Mouse (Mus musculus) forebrain, embryonic 12.5 days (tissue): Measurements from ENCODE around the gene Mlip. TPM values are rescaled to one million over a fixed set of nuclear protein-coding genes. Genes with fewer than 3 reads are reported as not detected.

ENCODE experiments used
- ATAC-seq: fragments of 200-750 bp; cut with Nextera tagmentation; 2 replicates; pipeline ENCODE4 v1.8.0; 2017; ENCODE audit warnings: moderate TSS enrichment; ENCODE audit not compliant: low FRiP score
- H3K27ac ChIP-seq: fragments of 300-500 bp; sonication (generic); 2 replicates; pipeline ENCODE4 v1.5.1; 2016; ENCODE audit warnings: mild to moderate bottlenecking
- H3K27me3 ChIP-seq: fragments of 300-500 bp; sonication (generic); 2 replicates; pipeline ENCODE4 v1.6.1; 2016; ENCODE audit warnings: mild to moderate bottlenecking
- H3K36me3 ChIP-seq: fragments of 300-500 bp; sonication (generic); replicated peaks from 2 replicates; pipeline ENCODE4 v1.6.1; 2016; ENCODE audit warnings: mild to moderate bottlenecking
- H3K4me1 ChIP-seq: fragments of 300-500 bp; sonication (generic); 2 replicates; pipeline ENCODE4 v1.6.1; 2016
- H3K4me2 ChIP-seq: fragments of 300-500 bp; sonication (generic); 2 replicates; pipeline ENCODE4 v1.6.1; 2016; ENCODE audit warnings: mild to moderate bottlenecking, moderate library complexity
- H3K4me3 ChIP-seq: fragments of 300-500 bp; sonication (generic); replicated peaks from 2 replicates; pipeline ENCODE4 v1.5.1; 2016; ENCODE audit warnings: mild to moderate bottlenecking
- H3K9ac ChIP-seq: fragments of 300-500 bp; sonication (generic); 2 replicates; pipeline ENCODE4 v1.6.1; 2016; ENCODE audit warnings: mild to moderate bottlenecking
- H3K9me3 ChIP-seq: fragments of 300-500 bp; sonication (generic); 2 replicates; pipeline ENCODE4 v1.6.1; 2016
- WGBS: fragments of 180-500 bp; shearing (Covaris S2); methylation state at CpG from one replicate; pipeline ENCODE4 v1.1.7; 2016; 5-methylcytosine and 5-hydroxymethylcytosine counted together
- polyA plus RNA-seq: library from polyadenylated mRNA; unstranded; fragments of >200 nt; fragmentation: Nextera tagmentation; extraction: Ambion mirVana; gene quantifications from 2 replicates; pipeline ENCODE4 v1.2.1, GENCODE M21; 2016

The Mlip gene
- polyA plus RNA-seq, 1 experiment from 2014 or later, result 0.36 TPM

DNA sequence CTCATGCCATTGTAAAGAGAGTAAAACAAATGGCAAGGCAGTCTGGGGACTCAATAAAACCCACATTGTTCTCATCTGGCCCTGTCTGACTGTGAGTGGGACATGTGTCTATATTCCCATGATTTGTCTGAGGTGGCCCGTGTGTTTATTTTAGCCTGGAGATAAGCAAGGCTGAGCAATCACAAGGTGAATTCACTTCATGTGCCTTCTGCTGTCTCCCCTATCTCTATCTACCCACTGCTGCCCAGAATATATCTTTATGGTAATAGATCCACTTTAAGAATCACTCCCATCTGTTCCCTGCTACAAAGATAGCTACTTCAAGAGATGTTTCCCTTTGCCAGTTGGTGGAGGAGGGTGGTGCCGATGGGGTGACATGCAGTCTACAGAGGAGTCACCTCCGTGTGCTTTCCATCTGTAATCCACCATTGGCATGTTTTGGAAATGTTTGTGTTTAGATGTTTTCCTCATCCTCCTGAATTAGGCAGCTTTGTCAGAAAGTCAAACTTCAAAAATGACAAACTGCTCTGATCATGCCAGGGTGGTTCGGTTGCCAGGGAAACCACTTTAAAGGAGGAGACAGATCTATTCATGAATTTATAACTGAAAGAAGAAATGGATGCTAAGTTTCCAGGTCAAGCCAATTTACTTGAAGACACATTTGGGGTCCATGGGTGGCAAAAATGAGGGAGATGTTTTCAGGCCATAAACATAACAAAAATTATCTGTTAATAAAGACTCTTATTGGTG is 87.3 kb downstream of the Mlip start:
- Histone ChIP-seq H3K4me3 (no peak overlapping the region), H3K9me3 (no peaks in the 10 kb centered on the region), H3K9ac (no peak overlapping the region), H3K36me3 (no peaks in the 10 kb centered on the region), H3K27ac (no peak overlapping the region), H3K4me2 (no peak overlapping the region), H3K27me3 (no peaks in the 10 kb centered on the region), H3K4me1 (no peaks in the 10 kb centered on the region)
- no peak for ATAC-seq
- 79% methylated on average over 4 of the region's 4 CpGs for WGBS

DNA sequence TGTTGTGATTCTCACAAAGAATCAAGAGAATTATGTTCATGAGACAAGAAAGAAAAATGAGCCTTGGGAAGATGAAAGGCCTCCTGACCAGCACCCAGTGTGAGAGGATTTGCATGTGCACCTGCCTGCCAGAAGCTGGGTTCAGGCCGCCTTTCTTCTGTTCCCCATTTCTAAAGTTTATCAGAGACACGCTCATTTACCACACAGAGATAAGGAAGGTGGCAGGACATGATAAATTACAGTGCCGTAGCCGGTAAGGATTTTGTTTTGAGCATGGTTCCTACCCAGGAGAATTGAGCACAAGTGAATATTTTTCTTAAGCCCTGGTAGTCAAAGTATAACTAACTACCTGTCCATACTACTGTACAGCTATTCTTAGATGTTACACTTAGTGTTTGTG is 93.7 kb downstream of the Mlip start:
- H3K27me3 ChIP-seq, result no peaks in the 10 kb centered on the region
- no peaks in the 10 kb centered on the region for H3K36me3 ChIP-seq
- WGBS, result 92% methylated on average over 4 of the region's 4 CpGs
- no peaks in the 10 kb centered on the region for H3K4me1 ChIP-seq
- H3K27ac ChIP-seq, result no peak overlapping the region
- no peak overlapping the region for H3K4me2 ChIP-seq
- H3K4me3 ChIP-seq, result no peak overlapping the region
- no peak overlapping the region for H3K9ac ChIP-seq
- H3K9me3 ChIP-seq, result no peaks in the 10 kb centered on the region
- no peak for ATAC-seq

DNA sequence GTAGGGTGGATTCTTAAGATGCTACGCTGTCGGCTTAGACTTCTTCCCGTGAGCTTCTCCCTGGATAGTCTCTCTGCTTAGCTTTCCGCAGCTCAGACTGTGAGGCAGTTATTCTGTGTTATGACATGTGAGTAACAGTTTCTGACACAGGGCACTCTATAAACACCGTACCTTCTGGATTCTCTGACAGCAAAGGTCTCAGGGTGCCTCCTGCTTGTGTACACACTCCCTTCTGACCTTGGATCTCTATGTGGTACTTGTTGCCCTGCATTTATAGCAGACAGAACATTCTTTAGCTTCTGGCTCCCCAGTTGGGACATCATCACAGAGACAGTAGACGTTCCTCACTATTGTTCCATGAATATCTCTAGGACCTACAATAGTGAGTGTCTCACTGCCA is 94.5 kb downstream of the Mlip start:
- Histone ChIP-seq H3K9ac (no peak overlapping the region), H3K36me3 (no peaks in the 10 kb centered on the region), H3K4me3 (no peak overlapping the region), H3K4me1 (no peaks in the 10 kb centered on the region), H3K27me3 (no peaks in the 10 kb centered on the region), H3K4me2 (no peak overlapping the region), H3K9me3 (no peaks in the 10 kb centered on the region), H3K27ac (no peak overlapping the region)
- no peak for ATAC-seq
- WGBS, result 90% methylated on average over 6 of the region's 6 CpGs

DNA sequence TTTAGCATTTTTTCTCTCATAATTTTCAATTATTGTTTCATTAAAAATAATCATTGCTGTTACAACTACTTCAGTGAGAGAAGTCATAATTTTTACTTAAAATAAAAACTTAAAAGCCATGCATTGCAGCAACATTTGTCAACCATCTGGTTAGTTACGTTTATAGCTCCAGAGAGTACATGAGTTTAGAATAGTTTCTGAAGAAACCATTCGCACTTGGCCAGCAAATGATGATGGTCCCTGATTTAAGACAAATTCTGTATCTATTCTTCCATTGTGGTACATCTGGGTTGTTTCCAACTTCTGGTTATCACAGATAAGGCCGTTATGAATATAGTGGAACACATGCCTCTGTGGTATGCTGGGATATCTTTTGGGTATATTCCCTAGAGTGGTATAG is 98.3 kb downstream of the Mlip start:
- 89% methylated on average over 3 of the region's 3 CpGs for WGBS
- no peaks in the 10 kb centered on the region for H3K36me3 ChIP-seq
- H3K4me2 ChIP-seq, result no peak overlapping the region
- H3K4me1 ChIP-seq, result no peaks in the 10 kb centered on the region
- no peak for ATAC-seq
- H3K4me3 ChIP-seq, result no peak overlapping the region
- no peaks in the 10 kb centered on the region for H3K27me3 ChIP-seq
- H3K9me3 ChIP-seq, result no peaks in the 10 kb centered on the region
- no peak overlapping the region for H3K9ac ChIP-seq
- H3K27ac ChIP-seq, result no peak overlapping the region

DNA sequence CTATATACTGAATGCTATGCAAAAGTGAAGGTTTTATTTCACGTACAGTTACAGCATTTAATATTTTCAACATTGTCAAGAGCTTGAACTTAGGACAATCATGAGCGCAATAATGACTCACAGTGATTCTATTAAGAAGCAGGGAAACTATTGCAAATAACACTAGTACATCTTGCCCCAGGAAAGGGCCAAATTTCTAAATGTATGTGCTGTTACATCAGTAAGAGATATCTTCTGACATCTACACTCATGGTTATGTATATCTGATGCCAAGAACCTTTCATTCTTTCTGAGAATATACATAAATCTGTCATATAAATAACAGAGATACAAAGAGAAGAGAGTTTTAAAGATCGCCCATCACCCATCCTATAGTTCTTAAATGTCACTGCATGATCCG is 100.0 kb downstream of the Mlip start:
- no peak overlapping the region for H3K9ac ChIP-seq
- H3K9me3 ChIP-seq, result no peaks in the 10 kb centered on the region
- no peaks in the 10 kb centered on the region for H3K27me3 ChIP-seq
- H3K4me3 ChIP-seq, result no peak overlapping the region
- no peak overlapping the region for H3K4me2 ChIP-seq
- H3K36me3 ChIP-seq, result no peaks in the 10 kb centered on the region
- no peaks in the 10 kb centered on the region for H3K4me1 ChIP-seq
- no peak for ATAC-seq
- H3K27ac ChIP-seq, result no peak overlapping the region
- WGBS, result 93% methylated on average over 4 of the region's 4 CpGs

DNA sequence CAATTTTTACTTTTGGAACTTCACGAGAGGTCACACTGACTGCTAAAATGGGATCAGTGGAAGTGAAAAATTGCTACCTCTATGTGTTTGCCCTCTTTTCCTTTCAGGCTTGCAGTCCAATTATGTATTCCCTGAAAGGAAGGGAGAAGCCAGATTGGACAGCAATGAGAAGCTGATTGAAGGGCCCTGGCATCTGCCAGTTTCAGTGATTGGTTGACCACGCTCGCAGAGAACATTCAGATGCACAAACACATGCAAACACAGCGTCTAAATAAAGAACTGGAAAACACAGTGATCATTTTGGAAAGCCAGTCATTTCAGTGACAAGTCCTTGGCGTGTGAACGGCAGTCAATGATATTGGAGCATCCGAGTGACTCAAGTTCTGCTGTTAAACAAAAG is 100.6 kb downstream of the Mlip start:
- H3K27ac ChIP-seq, result no peak overlapping the region
- no peaks in the 10 kb centered on the region for H3K27me3 ChIP-seq
- no peaks in the 10 kb centered on the region for H3K9me3 ChIP-seq
- H3K4me1 ChIP-seq, result no peaks in the 10 kb centered on the region
- H3K36me3 ChIP-seq, result no peaks in the 10 kb centered on the region
- no peak for ATAC-seq
- H3K4me2 ChIP-seq, result no peak overlapping the region
- 69% methylated on average over 7 of the region's 7 CpGs for WGBS
- H3K9ac ChIP-seq, result no peak overlapping the region
- no peak overlapping the region for H3K4me3 ChIP-seq

DNA sequence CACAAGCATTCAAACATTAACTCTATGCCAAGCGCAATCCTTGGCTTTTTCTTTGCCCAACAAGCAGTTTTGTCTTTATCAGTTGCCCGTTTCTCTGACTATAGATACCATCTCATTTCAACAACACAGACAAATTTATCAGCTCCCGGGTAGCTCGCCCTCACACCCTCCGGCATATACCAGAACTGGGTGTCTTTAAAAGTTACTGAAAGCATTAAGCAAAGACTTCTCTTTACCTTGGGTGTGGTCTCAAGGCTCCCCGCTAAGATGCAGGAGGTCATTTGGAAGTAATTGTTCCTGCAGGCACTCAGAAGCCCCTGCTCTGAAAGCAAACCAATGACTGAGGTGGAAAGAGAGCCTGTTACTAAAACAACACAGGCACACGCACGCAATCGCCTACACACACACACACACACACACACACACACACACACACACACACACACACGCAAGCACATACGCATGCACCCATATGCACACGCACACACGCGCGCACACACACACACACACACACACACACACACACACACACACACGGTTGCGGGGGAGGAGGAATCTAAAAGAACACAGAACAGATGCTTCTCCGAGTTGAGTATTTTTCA is 101.2 kb downstream of the Mlip start:
- 80% methylated on average over 17 of the region's 18 CpGs for WGBS
- no peak for ATAC-seq
- Histone ChIP-seq H3K27me3 (no peaks in the 10 kb centered on the region), H3K4me1 (no peaks in the 10 kb centered on the region), H3K9ac (no peak overlapping the region), H3K9me3 (no peaks in the 10 kb centered on the region), H3K4me2 (no peak overlapping the region), H3K4me3 (no peak overlapping the region), H3K27ac (no peak overlapping the region), H3K36me3 (no peaks in the 10 kb centered on the region)

DNA sequence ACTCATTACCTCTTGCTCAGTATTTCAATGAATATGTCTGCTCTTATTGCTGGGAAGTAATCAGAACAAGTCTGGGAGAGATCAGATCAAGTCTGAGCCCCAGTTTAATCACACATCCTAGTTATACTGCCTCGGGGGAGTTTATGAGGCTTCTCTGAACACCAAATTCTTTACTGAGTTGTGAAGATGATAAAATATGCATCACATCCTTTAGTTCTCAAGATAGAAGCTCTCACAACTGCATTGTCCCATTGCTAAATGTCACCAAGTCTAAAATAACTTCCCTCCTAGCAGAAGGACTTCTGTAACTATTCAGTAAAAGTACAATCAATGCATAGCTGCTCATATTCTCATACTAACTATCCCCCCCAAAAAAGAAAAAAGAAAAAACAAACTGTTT is 154.5 kb downstream of the Mlip start:
- Histone ChIP-seq H3K9me3 (no peaks in the 10 kb centered on the region), H3K27ac (no peak overlapping the region), H3K9ac (no peak overlapping the region), H3K4me3 (no peak overlapping the region), H3K36me3 (no peaks in the 10 kb centered on the region), H3K4me2 (no peak overlapping the region), H3K4me1 (no peaks in the 10 kb centered on the region), H3K27me3 (no peaks in the 10 kb centered on the region)
- 74% methylated on average over 1 of the region's 1 CpGs for WGBS
- ATAC-seq, result no peak

DNA sequence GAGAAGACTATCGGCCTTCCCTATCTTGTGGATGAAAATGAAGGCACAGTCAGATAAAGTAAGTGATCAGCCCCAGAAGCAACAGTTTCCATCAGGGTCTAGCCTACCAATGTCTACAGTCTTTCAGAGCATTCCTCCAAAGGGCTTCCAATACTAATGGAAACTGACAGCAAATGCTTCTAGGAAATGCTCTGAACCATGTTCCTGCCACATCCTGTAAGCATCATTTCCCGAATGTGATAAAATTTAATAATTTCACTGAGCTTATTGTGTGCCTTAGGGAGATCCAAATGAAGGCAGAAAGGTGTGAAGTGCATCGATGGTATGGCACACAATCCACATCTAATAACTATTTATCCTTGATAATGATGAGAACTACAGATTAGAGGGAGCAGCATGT is 173.3 kb downstream of the Mlip start:
- Histone ChIP-seq H3K4me2 (no peak overlapping the region), H3K27ac (no peak overlapping the region), H3K4me3 (no peak overlapping the region), H3K4me1 (no peaks in the 10 kb centered on the region), H3K36me3 (no peaks in the 10 kb centered on the region), H3K9me3 (no peaks in the 10 kb centered on the region), H3K9ac (no peak overlapping the region), H3K27me3 (no peaks in the 10 kb centered on the region)
- no peak for ATAC-seq
- WGBS, result 88% methylated on average over 3 of the region's 3 CpGs

DNA sequence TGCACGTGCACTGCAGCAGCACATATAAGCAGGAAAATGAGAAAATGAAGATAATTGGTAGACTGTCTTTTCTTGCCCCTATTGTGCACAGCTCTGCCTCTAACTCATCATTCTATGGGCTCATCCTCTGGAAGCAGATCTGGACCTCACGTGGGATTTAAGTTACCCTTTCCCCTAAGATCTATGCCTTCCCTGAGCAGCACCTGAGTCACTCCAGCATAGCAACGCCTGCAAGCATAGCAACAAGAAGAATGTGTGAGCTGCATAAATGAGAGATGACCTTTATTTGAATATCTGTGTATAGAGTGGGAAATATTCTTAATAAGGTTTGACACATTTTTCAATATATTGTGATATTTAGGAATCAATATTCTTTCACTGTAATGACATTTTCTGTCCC is 176.9 kb downstream of the Mlip start:
- Histone ChIP-seq H3K27ac (no peak overlapping the region), H3K4me1 (no peaks in the 10 kb centered on the region; the same call in 1 of the 2 replicates), H3K9me3 (no peaks in the 10 kb centered on the region), H3K9ac (no peak overlapping the region), H3K4me3 (no peak overlapping the region), H3K36me3 (no peaks in the 10 kb centered on the region), H3K27me3 (no peaks in the 10 kb centered on the region), H3K4me2 (no peak overlapping the region)
- ATAC-seq, result 0 out of 2 replicates have a peak, but pooled peaks have one; percentile 20
- 81% methylated on average over 3 of the region's 3 CpGs for WGBS

DNA sequence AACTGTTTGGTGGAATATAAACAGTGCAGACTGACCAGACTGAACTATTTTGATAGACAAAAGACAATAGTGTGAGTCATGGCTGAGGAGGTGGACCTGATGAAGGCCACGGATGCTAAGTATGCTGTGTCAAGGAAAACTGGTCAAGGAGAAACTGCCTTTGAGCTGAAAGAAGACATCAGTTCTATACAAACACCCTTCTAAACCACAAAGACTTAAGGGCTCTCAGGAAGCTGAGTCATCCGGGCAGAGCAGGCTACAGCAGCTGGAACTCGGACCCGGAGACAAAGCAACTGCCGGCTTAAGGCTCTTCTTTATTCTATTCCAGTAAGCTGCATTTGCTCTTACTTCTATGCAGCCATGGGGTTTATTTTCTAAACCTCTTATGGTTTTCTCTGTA is 180.7 kb downstream of the Mlip start:
- Histone ChIP-seq H3K9me3 (no peaks in the 10 kb centered on the region), H3K27me3 (no peaks in the 10 kb centered on the region), H3K4me1 (no peaks in the 10 kb centered on the region; the same call in 1 of the 2 replicates), H3K4me2 (no peak overlapping the region), H3K27ac (no peak overlapping the region), H3K4me3 (no peak overlapping the region), H3K9ac (no peak overlapping the region), H3K36me3 (no peaks in the 10 kb centered on the region)
- no peak for ATAC-seq
- 38% methylated on average over 5 of the region's 5 CpGs for WGBS

DNA sequence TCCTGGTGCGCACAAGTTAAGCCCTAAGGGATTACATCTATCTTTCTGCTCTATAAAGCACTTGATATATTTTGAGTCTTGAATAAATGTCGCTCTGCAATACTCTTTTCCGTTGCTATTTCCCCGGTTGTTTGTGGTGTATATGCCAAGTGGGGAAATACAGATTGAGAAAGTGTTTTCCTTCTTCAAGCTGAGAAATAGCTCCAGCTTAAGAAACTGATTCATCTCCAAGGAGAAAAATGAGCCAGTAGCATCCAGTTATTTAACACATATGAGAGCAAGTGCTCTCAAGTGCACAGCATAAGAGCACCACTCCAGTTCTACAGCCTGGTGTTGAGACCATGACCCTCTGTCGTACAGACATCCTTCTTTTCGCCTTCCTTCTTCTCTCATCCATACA is 186.9 kb downstream of the Mlip start:
- no peak for ATAC-seq
- Histone ChIP-seq H3K4me2 (no peak overlapping the region), H3K9me3 (no peaks in the 10 kb centered on the region), H3K27ac (no peak overlapping the region), H3K4me3 (no peak overlapping the region), H3K9ac (no peak overlapping the region), H3K27me3 (no peaks in the 10 kb centered on the region), H3K4me1 (no peaks in the 10 kb centered on the region), H3K36me3 (no peaks in the 10 kb centered on the region)
- 87% methylated on average over 6 of the region's 6 CpGs for WGBS

DNA sequence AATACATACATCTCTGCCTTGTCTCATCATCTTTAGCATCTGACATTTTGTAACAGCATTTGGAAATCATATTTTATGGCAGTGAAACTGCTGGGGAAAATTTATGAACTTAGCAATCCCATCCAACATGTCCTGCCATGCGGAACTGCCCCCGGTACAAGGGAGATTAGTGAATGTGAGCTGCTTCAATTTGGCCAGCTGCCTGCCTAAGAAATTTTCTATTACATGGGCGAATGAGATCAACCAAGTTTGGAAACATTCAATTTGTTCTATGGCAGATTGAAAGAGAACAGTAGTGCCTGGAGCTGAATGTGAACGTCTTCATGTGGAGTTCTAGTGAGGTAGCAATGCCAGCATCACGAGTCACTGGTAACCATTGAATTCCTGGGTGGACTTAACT is 191.0 kb downstream of the Mlip start:
- WGBS, result 73% methylated on average over 5 of the region's 5 CpGs
- H3K9me3 ChIP-seq, result no peaks in the 10 kb centered on the region
- no peaks in the 10 kb centered on the region for H3K27me3 ChIP-seq
- no peak overlapping the region for H3K4me3 ChIP-seq
- H3K36me3 ChIP-seq, result no peaks in the 10 kb centered on the region
- no peak overlapping the region for H3K27ac ChIP-seq
- H3K9ac ChIP-seq, result no peak overlapping the region
- H3K4me1 ChIP-seq, result no peaks in the 10 kb centered on the region
- no peak overlapping the region for H3K4me2 ChIP-seq
- no peak for ATAC-seq
